Mouse (Mus musculus): Measurements from ENCODE around the gene Camsap1.

DNA sequence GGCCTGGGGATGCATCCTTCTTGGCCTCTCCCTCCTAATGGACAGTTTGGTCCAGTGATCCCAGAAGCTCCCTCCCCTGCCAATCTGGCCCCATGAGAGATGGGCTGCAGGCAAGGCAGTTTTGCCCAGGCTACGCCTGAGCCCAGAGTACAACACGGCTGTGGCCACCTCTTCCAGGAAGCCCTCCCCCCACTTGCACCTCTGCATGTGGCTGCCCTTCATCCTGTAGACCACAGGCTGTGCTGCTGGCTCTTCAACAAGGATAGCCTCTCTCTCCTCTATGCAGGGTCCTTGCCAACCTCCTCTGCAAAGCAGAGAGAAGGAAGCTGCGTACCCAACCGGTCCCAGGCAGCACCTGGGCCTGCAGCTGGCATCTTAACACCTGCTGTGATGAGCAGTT, 104.0 kb downstream of the Camsap1 start:
- TF ChIP-seq POLR2A (IDR thresholded peaks at IDR 0.05; ENCODE audit: insufficient read length, low read depth) (no peak), TCF12 (IDR thresholded peaks at IDR 0.05; ENCODE audit: insufficient read depth, poor library complexity, severe bottlenecking) (no peak), MAX (IDR thresholded peaks at IDR 0.05; ENCODE audit: low read depth) (no peak), E2F4 (IDR thresholded peaks at IDR 0.05; ENCODE audit: insufficient read depth) (no peak), MYOD1 (IDR thresholded peaks at IDR 0.05; ENCODE audit: control insufficient read depth in 1 of 3, insufficient read length in 2 of 3, low read depth in 2 of 3) (no peak), MYOG (IDR thresholded peaks at IDR 0.05; ENCODE audit: control insufficient read depth in 1 of 3, insufficient read depth in 1 of 3, insufficient read length in 2 of 3, low read depth in 2 of 3) (no peak), SRF (IDR thresholded peaks at IDR 0.05; ENCODE audit: control insufficient read depth, insufficient read length, low read depth) (no peak), TCF3 (IDR thresholded peaks at IDR 0.05; ENCODE audit: insufficient read length, low read depth) (no peak), CEBPB (IDR thresholded peaks at IDR 0.05; ENCODE audit: insufficient read depth, poor library complexity, severe bottlenecking) (no peak)
